Mouse (Mus musculus) small intestine, adult 2 months (tissue): ENCODE data around the gene Slc25a20. TPM values are rescaled to one million over a fixed set of nuclear protein-coding genes. Genes with fewer than 3 reads are reported as not detected.
"Not testable (repeated sequence)": the region's sequence is repeated elsewhere in the genome, so short reads cannot be mapped to it uniquely, and the experiment has no call there.

Experiments
- H3K27ac ChIP-seq: fragments of 200-500 bp; 2 replicates; pipeline ENCODE4 v1.5.1; 2012; ENCODE audit warnings: low read depth, low read length, control low read depth, inconsistent platforms; ENCODE audit not compliant: insufficient read depth
- H3K27me3 ChIP-seq: fragments of 200-500 bp; 2 replicates; pipeline ENCODE4 v1.6.1; 2012; ENCODE audit warnings: mild to moderate bottlenecking, moderate library complexity, low read length, inconsistent platforms; ENCODE audit not compliant: control insufficient read depth, insufficient read depth
- H3K36me3 ChIP-seq: fragments of 200-500 bp; 2 replicates; pipeline ENCODE4 v1.6.1; 2012; ENCODE audit warnings: mild to moderate bottlenecking, low read length, control low read depth, inconsistent platforms; ENCODE audit not compliant: control insufficient read depth, insufficient read depth
- H3K4me1 ChIP-seq: fragments of 200-500 bp; 2 replicates; pipeline ENCODE4 v1.6.1; 2012; ENCODE audit warnings: low read length, inconsistent platforms, mixed read lengths; ENCODE audit not compliant: control insufficient read depth, insufficient read depth, insufficient read length
- H3K4me3 ChIP-seq: fragments of 200-500 bp; 2 replicates; pipeline ENCODE4 v1.5.1; 2012; ENCODE audit warnings: low read depth, mild to moderate bottlenecking, control low read depth, inconsistent platforms, low read length, moderate library complexity
- CTCF ChIP-seq: fragments of 200-500 bp; IDR thresholded peaks from 2 replicates; pipeline ENCODE4 v1.5.1; 2012; ENCODE audit warnings: low read depth, mild to moderate bottlenecking, control low read depth, inconsistent platforms, low read length, moderate library complexity, mixed read lengths; ENCODE audit not compliant: insufficient replicate concordance, insufficient read length; ENCODE audit errors: extremely low read depth
- POLR2A ChIP-seq: fragments of 200-500 bp; IDR thresholded peaks from 2 replicates; pipeline ENCODE4 v1.6.1; 2012; ENCODE audit warnings: low read depth, mild to moderate bottlenecking, control low read depth, inconsistent platforms, low read length, moderate library complexity
- WGBS: fragments of 180-500 bp; shearing (Covaris S2); methylation state at CpG from one replicate; pipeline ENCODE4 v1.1.7; 2018; 5-methylcytosine and 5-hydroxymethylcytosine counted together
- polyA plus RNA-seq: library from polyadenylated mRNA; depleted of rRNA; stranded (reverse); fragments of >200 nt; gene quantifications from 2 replicates; pipeline ENCODE4 v1.2.3, GENCODE M21; 2012

The Slc25a20 gene
- polyA plus RNA-seq, 1 experiment = 26.0 TPM

DNA sequence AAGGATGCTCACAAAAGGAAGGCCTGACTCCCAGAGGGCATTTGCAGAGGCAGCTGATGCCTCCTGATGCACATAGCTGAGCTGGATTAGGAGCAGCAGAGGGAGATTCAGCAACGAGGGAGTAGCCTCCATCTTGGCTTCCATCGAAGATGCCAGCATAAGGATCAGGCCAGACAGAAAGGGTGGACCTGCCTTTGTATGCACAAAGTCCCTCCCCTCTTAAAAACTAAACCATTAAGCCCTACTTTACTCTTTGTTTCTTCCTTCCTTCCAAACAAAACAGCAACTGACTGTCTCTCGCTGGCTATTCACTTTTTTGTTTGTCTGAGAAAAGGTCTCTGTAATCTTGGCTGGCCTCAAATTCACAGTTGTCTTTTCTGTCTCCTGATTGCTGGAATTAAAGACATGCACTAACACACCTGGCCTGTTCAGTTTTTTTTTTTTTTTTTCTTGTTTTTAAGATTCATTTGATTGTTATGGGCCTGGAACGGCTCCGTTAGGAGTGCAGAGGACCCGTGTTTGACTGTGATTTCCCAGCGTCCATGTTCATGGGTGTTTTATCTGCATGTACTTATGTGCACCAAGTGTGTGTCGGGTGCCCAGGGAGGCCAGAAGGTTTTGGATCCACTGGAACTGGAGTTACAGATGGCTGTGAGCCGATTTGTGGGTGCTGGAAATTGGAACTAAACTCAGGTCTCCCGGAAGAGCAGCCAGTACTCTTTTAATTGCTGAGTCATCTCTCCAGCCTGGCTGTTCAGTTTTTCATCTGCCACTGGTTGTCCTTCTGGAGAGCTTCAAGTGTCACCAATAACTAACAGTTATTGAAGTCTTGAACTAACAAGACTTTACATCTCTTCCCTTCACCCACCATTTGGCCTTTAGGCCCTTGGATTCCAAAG, 7.1 kb upstream of the Slc25a20 start:
- 70% methylated on average over 10 of the region's 10 CpGs for WGBS
- no peaks in the 10 kb centered on the region for H3K27me3 ChIP-seq
- no peak overlapping the region for H3K4me3 ChIP-seq
- H3K36me3 ChIP-seq = no peaks in the 10 kb centered on the region
- H3K4me1 ChIP-seq = peaks cover 6% of the 10 kb centered on the region; the same call in 1 of the 2 replicates
- TF ChIP-seq CTCF (no peak), POLR2A (no peak)
- no peak overlapping the region for H3K27ac ChIP-seq

DNA sequence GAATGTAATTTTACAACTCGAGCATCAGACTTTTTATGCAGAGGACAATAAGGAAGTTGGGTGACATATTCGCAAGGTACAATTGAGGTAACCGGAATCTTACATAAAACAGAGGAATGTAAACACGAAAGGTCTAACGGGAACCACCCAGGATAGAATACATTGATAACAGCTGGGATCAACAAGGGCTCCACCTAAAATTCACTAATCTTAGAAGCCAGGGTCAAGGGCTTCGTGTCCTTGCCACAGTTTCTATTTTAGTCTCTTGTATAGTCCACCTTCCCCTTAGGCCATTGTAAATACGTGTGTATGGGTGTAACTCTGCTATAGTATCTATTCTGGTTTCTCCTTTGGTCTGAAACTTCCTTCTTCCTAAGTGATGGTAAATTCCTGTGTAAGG, 6.0 kb upstream of the Slc25a20 start:
- WGBS = 26% methylated on average over 7 of the region's 7 CpGs
- H3K4me1 ChIP-seq, H3K4me3 ChIP-seq, H3K36me3 ChIP-seq, H3K27me3 ChIP-seq: not testable (repeated sequence)
- peak overlapping the region; percentile 88 for H3K27ac ChIP-seq

DNA sequence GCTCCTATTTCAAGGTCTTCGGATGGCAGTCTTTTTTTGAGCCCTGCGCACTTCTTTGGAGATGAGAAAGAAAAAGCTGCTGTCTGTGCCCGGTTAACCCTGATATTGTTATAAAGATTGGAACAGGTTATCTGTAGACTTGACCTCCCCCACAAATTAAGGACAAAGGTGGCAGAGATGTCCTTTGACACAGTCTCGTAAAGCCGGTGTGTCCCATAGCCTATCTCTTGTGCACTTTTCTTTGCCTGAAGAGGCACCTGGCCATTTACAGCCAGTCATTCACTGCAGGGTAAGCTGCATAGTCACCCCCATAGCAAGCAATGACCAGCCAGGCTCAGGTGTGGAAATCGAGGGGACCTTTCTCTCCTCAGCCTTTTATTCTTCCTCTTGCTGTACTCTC, 772 bp downstream of the Slc25a20 start:
- H3K36me3 ChIP-seq = no peaks in the 10 kb centered on the region
- H3K4me1 ChIP-seq = peaks cover 5% of the 10 kb centered on the region; the same call in 1 of the 2 replicates
- WGBS = 8% methylated on average over 6 of the region's 6 CpGs
- H3K27ac ChIP-seq = peak overlapping the region; percentile 51; the same call in 1 of the 2 replicates
- H3K27me3 ChIP-seq = no peaks in the 10 kb centered on the region
- TF ChIP-seq POLR2A = no peak
- no peak for TF ChIP-seq CTCF
- peak overlapping the region; percentile 75 for H3K4me3 ChIP-seq

- peak; percentile 22; the same call in 1 of the 2 replicates for TF ChIP-seq CTCF
- no peak for TF ChIP-seq POLR2A
- Histone ChIP-seq H3K4me3 (no peak overlapping the region), H3K27ac (no peak overlapping the region), H3K4me1 (no peaks in the 10 kb centered on the region), H3K27me3 (no peaks in the 10 kb centered on the region), H3K36me3 (peaks cover 19% of the 10 kb centered on the region)
- WGBS = 68% methylated on average over 8 of the region's 8 CpGs
These were observed 8.0 kb downstream of the Slc25a20 start for GRCm38 (mm10) chr9:108669875-108670274.

GRCm38 (mm10) chr9:108673151-108673550, 11.3 kb downstream of the Slc25a20 start:
- H3K4me1 ChIP-seq = no peaks in the 10 kb centered on the region

GRCm38 (mm10) chr9:108680026-108680425, 18.1 kb downstream of the Slc25a20 start:
- H3K4me3 ChIP-seq = no peak overlapping the region
- H3K4me1 ChIP-seq = no peaks in the 10 kb centered on the region
- no peak overlapping the region for H3K27ac ChIP-seq
- peaks cover 42% of the 10 kb centered on the region for H3K36me3 ChIP-seq
- no peak for TF ChIP-seq POLR2A
- no peak for TF ChIP-seq CTCF
- no peaks in the 10 kb centered on the region for H3K27me3 ChIP-seq
- 96% methylated on average over 15 of the region's 15 CpGs for WGBS

More at GRCm38 (mm10) chr9:108673151-108673550, 11.3 kb downstream of the Slc25a20 start:
- Histone ChIP-seq H3K36me3 (peaks cover 29% of the 10 kb centered on the region), H3K4me3 (no peak overlapping the region), H3K27me3 (no peaks in the 10 kb centered on the region), H3K27ac (no peak overlapping the region)
- TF ChIP-seq POLR2A (no peak), CTCF (peak; percentile 31; the same call in 1 of the 2 replicates)
- 69% methylated on average over 2 of the region's 2 CpGs for WGBS

DNA sequence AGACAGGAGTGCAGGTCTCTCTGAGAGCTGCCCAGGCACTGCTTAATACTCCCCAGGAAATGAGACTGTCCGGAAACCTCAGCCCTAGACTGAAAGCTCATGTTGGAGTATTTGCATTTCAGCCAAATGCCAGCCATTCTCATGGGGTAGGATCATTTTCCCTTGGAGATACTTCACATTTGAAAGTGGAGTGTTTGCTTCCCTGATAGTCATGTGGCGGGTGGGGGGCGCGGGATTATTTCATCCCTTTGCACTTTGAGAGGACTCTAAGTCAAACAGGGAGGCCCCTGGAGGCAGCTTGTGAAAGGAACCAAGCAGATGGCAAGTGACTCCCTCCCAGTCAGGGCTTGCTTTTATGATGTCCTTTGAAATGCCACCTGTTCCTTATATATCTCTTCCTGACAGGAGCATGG, 24.6 kb downstream of the Slc25a20 start:
- H3K27me3 ChIP-seq = no peaks in the 10 kb centered on the region
- peaks cover 18% of the 10 kb centered on the region for H3K36me3 ChIP-seq
- no peak for TF ChIP-seq CTCF
- no peak for TF ChIP-seq POLR2A
- 33% methylated on average over 4 of the region's 4 CpGs for WGBS
- H3K4me1 ChIP-seq = peaks cover 39% of the 10 kb centered on the region
- H3K4me3 ChIP-seq = no peak overlapping the region
- peak overlapping the region; percentile 87 for H3K27ac ChIP-seq

DNA sequence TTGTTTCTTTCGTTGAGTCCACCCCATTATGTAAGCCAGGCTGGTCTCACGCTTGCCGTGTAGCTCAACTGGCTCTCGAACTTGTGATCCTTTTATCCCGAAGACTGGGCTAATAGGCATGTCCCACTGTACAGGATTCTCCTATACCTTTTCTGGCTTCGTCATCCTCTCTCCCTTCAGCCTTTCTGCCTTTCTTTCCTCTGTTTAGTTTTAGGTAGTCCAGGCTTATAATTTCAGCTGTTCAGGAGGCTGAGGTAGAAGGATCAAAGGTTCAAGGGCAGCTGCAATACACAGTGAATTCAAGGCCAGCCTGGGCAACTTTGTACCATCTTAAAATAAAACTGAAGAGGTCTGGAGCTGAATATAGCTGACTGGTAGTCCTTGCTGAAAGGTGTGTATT, 25.3 kb downstream of the Slc25a20 start:
- H3K27me3 ChIP-seq = no peaks in the 10 kb centered on the region
- H3K4me1 ChIP-seq = peaks cover 42% of the 10 kb centered on the region
- peaks cover 15% of the 10 kb centered on the region for H3K36me3 ChIP-seq
- no peak for TF ChIP-seq POLR2A
- TF ChIP-seq CTCF = no peak
- WGBS = 33% methylated on average over 6 of the region's 6 CpGs
- H3K4me3 ChIP-seq = no peak overlapping the region
- H3K27ac ChIP-seq = peak overlapping the region; percentile 87
